Mouse (Mus musculus): Measurements from ENCODE around the gene Srsf3.
"Not testable (repeated sequence)": the region's sequence is repeated elsewhere in the genome, so short reads cannot be mapped to it uniquely, and the experiment has no call there.

Gene Srsf3

GRCm38 (mm10) chr17:29063121-29063987 lies 30.9 kb downstream of the Srsf3 start:
- no peak for DNase-seq (ENCODE audit: low spot score in 2 of 2)

GRCm38 (mm10) chr17:29063988-29064285 lies 31.5 kb downstream of the Srsf3 start:
- DNase-seq (ENCODE audit: low spot score in 2 of 2) = no peak

GRCm38 (mm10) chr17:29065245-29065940 lies 33.0 kb downstream of the Srsf3 start:
- DNase-seq (ENCODE audit: low spot score in 2 of 2) = no peak

- DNase-seq (ENCODE audit: low spot score in 2 of 2) = no peak
Measured at GRCm38 (mm10) chr17:29065971-29066370, 33.5 kb downstream of the Srsf3 start.

- DNase-seq (ENCODE audit: low spot score in 2 of 2) = not testable (repeated sequence)
Measured at GRCm38 (mm10) chr17:29067416-29067815, 35.0 kb downstream of the Srsf3 start.

GRCm38 (mm10) chr17:29067847-29068246 lies 35.4 kb downstream of the Srsf3 start:
- no peak for DNase-seq (ENCODE audit: low spot score in 2 of 2)

GRCm38 (mm10) chr17:29069063-29069462 lies 36.6 kb downstream of the Srsf3 start:
- DNase-seq (ENCODE audit: low spot score in 2 of 2) = no peak

- no peak for DNase-seq (ENCODE audit: low spot score in 2 of 2)
Measured at GRCm38 (mm10) chr17:29071820-29072219, 39.4 kb downstream of the Srsf3 start.

GRCm38 (mm10) chr17:29072701-29073307 lies 40.4 kb downstream of the Srsf3 start:
- no peak for DNase-seq (ENCODE audit: low spot score in 2 of 2)

- no peak for DNase-seq (ENCODE audit: low spot score in 2 of 2)
Measured at GRCm38 (mm10) chr17:29073313-29073712, 40.9 kb downstream of the Srsf3 start.

GRCm38 (mm10) chr17:29074085-29074484 lies 41.7 kb downstream of the Srsf3 start:
- DNase-seq (ENCODE audit: low spot score in 2 of 2) = no peak

GRCm38 (mm10) chr17:29076235-29076634 lies 43.8 kb downstream of the Srsf3 start:
- DNase-seq (ENCODE audit: low spot score in 2 of 2) = no peak

GRCm38 (mm10) chr17:29077786-29078509 lies 45.5 kb downstream of the Srsf3 start:
- peak in 1 of 2 experiments; percentile 48 for DNase-seq (ENCODE audit: low spot score in 2 of 2)

- DNase-seq (ENCODE audit: low spot score in 2 of 2) = no peak
Measured at GRCm38 (mm10) chr17:29078519-29079383, 46.3 kb downstream of the Srsf3 start.

GRCm38 (mm10) chr17:29080758-29081617 lies 48.6 kb downstream of the Srsf3 start:
- DNase-seq (ENCODE audit: low spot score in 2 of 2) = no peak

- DNase-seq (ENCODE audit: low spot score in 2 of 2) = peak; percentile 52 to 60
Measured at GRCm38 (mm10) chr17:29081618-29082381, 49.4 kb downstream of the Srsf3 start.

- DNase-seq (ENCODE audit: low spot score in 2 of 2) = no peak
Measured at GRCm38 (mm10) chr17:29083586-29083985, 51.2 kb downstream of the Srsf3 start.

- peak in 1 of 2 experiments; percentile 0 for DNase-seq (ENCODE audit: low spot score in 2 of 2)
Measured at GRCm38 (mm10) chr17:29084656-29085055, 52.2 kb downstream of the Srsf3 start.

GRCm38 (mm10) chr17:29085266-29085665 lies 52.8 kb downstream of the Srsf3 start:
- no peak for DNase-seq (ENCODE audit: low spot score in 2 of 2)
